ENCODE assay signal across 8 mouse cellular contexts in the genomic region with DNA sequence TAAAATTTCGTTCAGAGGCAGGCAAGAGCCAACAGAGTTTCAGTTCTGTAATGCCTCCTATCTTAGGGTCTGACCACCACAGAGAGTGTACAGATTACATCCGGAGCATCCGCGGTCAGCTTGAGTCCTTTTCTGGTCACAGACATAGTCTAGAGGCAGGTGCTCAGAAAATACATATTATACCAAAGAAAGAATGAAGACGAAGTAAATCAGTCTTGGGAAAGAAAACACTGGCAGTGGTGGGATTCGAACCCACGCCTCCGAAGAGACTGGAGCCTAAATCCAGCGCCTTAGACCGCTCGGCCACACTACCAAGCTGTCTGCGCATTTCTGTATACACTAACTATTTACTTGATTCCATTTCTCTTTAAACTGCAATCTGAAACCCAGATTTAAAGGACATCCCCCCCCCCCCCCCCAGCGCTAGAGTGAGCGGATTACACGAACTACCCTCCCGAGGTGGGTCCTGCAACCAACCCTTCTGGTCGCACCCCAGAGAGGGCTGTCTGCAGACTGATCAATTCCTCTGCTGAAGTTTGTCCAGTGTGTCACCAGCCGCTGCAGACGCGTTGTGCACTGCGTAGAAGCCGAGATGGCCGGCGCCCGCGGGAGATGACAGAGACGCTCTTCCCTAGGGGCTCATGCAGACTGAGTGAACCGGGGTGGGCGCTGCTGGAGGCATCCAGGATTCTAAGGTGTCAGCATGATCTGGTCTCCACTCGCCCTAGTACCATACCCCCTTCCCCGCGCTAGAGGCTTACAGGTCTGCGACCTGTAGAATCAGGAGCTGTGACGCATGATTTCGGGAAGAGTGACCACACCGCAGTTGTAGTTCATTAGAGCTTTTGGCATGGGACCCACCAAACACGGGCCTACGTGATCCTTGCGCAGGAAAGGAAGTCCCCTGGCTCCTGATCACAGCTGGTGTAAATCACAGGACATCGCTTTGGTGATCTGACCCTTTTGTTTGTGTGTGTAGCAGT. TPM values are rescaled to one million over a fixed set of nuclear protein-coding genes. Genes with fewer than 3 reads are reported as not detected.
DNase-seq lines count a peak whose midpoint lies in the region; ATAC-seq and TF ChIP-seq lines count a peak whose summit lies in the region.

No protein-coding gene starts in this region.

- H3K27me3 ChIP-seq in intestine, embryonic 16.5 days (replicated peaks; ENCODE audit: control insufficient read depth, insufficient read depth, low read length), result no peaks in the 10 kb centered on the region
- H3K27me3 ChIP-seq in liver, adult 2 months (ENCODE audit: control insufficient read depth, insufficient read depth, low read length), result no peaks in the 10 kb centered on the region
- H3K27me3 ChIP-seq in midbrain, embryonic 16.5 days (ENCODE audit: control insufficient read depth, insufficient read depth, low read depth, low read length), result peaks cover 6% of the 10 kb centered on the region
- H3K27me3 ChIP-seq in stomach, postnatal 0 days (ENCODE audit: control insufficient read depth, insufficient read depth, low read length), result no peaks in the 10 kb centered on the region

- no peak for TF ChIP-seq EP300 in stomach, postnatal 0 days (optimal IDR thresholded peaks at IDR 0.05)

- no peaks in the 10 kb centered on the region for H3K9me3 ChIP-seq in intestine, embryonic 16.5 days (ENCODE audit: control insufficient read depth, low read length)
- no peaks in the 10 kb centered on the region for H3K9me3 ChIP-seq in midbrain, embryonic 16.5 days (replicated peaks; ENCODE audit: control insufficient read depth, low read length, poor library complexity, severe bottlenecking)
- H3K9me3 ChIP-seq in stomach, postnatal 0 days (ENCODE audit: control insufficient read depth, low read length), result no peaks in the 10 kb centered on the region

- peaks cover 3% of the 10 kb centered on the region; the same call in 1 of the 2 replicates for H3K4me1 ChIP-seq in intestine, embryonic 16.5 days (ENCODE audit: control insufficient read depth, insufficient read depth, low read length)
- H3K4me1 ChIP-seq in liver, adult 2 months (ENCODE audit: control insufficient read depth, insufficient read depth, low read length), result peaks cover 11% of the 10 kb centered on the region
- H3K4me1 ChIP-seq in midbrain, embryonic 16.5 days (ENCODE audit: control insufficient read depth, insufficient read depth, low read length), result 0 out of 2 replicates have a peak, but pooled peaks cover 2% of the 10 kb centered on the region
- H3K4me1 ChIP-seq in stomach, postnatal 0 days (replicated peaks; ENCODE audit: control insufficient read depth, insufficient read depth), result no peaks in the 10 kb centered on the region

- WGBS in intestine, embryonic 16.5 days, result 4% methylated on average over 38 of the region's 40 CpGs
- WGBS in liver, adult 2 months, result 2% methylated on average over 40 of the region's 40 CpGs
- 2% methylated on average over 40 of the region's 40 CpGs for WGBS in midbrain, embryonic 16.5 days
- WGBS in stomach, postnatal 0 days, result 4% methylated on average over 39 of the region's 40 CpGs

- H3K36me3 ChIP-seq in intestine, embryonic 16.5 days (ENCODE audit: control insufficient read depth, insufficient read depth, low read length), result no peaks in the 10 kb centered on the region
- H3K36me3 ChIP-seq in liver, adult 2 months (ENCODE audit: control insufficient read depth, insufficient read depth, low read length), result no peaks in the 10 kb centered on the region
- H3K36me3 ChIP-seq in midbrain, embryonic 16.5 days (ENCODE audit: control insufficient read depth, insufficient read depth, low read length), result no peaks in the 10 kb centered on the region
- no peaks in the 10 kb centered on the region for H3K36me3 ChIP-seq in stomach, postnatal 0 days (ENCODE audit: control insufficient read depth, insufficient read depth, low read length)

- peak; percentile 54 for ATAC-seq in intestine, embryonic 16.5 days
- ATAC-seq in midbrain, embryonic 16.5 days, result peak; percentile 79
- peak; percentile 40; the same call in 1 of the 2 replicates for ATAC-seq in stomach, postnatal 0 days (ENCODE audit: low FRiP score, low TSS enrichment)

- DNase-seq in 3134 (ENCODE audit: extremely low read depth, insufficient read length, low spot score), result peak; percentile 52
- DNase-seq in Muller cell, postnatal 12 days (ENCODE audit: inconsistent ontology term), result peak; percentile 70
- peak; percentile 66 to 68 for DNase-seq in cerebellum, postnatal 10 days
- peak; percentile 36 to 54 for DNase-seq in gastrocnemius, postnatal 36 days
- peak; percentile 81 for DNase-seq in liver, adult 2 months (ENCODE audit: extremely low read depth, low read depth, low spot score)
- DNase-seq in stomach, postnatal 0 days (ENCODE audit: low spot score), result peak; percentile 47

- peak overlapping the region; percentile 63 for H3K4me3 ChIP-seq in intestine, embryonic 16.5 days (ENCODE audit: low read length)
- peak overlapping the region; percentile 60 for H3K4me3 ChIP-seq in liver, adult 2 months (ENCODE audit: insufficient read depth, low read depth, low read length)
- H3K4me3 ChIP-seq in midbrain, embryonic 16.5 days (ENCODE audit: low read depth, low read length), result peak overlapping the region; percentile 51
- H3K4me3 ChIP-seq in stomach, postnatal 0 days (ENCODE audit: low read depth, low read length), result peak overlapping the region; percentile 48

- no peak for TF ChIP-seq CTCF in liver, adult 2 months (IDR thresholded peaks at IDR 0.05; ENCODE audit: low read depth, low read length)
- no peak for TF ChIP-seq CTCF in stomach, postnatal 0 days (IDR thresholded peaks at IDR 0.05; ENCODE audit: low read depth)

- intact Hi-C loops in gastrocnemius, postnatal 36 days (cut with DNase I), result no loop called here

- peak overlapping the region; percentile 79 for H3K4me2 ChIP-seq in intestine, embryonic 16.5 days (ENCODE audit: low read depth, low read length)
- H3K4me2 ChIP-seq in midbrain, embryonic 16.5 days (ENCODE audit: low read length), result peak overlapping the region; percentile 74
- peak overlapping the region; percentile 65 for H3K4me2 ChIP-seq in stomach, postnatal 0 days (replicated peaks; ENCODE audit: low read depth)

- H3K79me2 ChIP-seq in liver, adult 2 months (ENCODE audit: control insufficient read depth, insufficient read depth, low read length), result no peaks in the 10 kb centered on the region

- H3K9ac ChIP-seq in intestine, embryonic 16.5 days (ENCODE audit: low read depth, low read length), result peak overlapping the region; percentile 72
- peak overlapping the region; percentile 78 for H3K9ac ChIP-seq in liver, adult 2 months (ENCODE audit: low read depth, low read length)
- H3K9ac ChIP-seq in midbrain, embryonic 16.5 days (ENCODE audit: low read depth, low read length), result peak overlapping the region; percentile 61
- peak overlapping the region; percentile 59 for H3K9ac ChIP-seq in stomach, postnatal 0 days (ENCODE audit: low read length)

- TF ChIP-seq POLR2A in liver, adult 2 months (IDR thresholded peaks at IDR 0.05; ENCODE audit: extremely low read depth, insufficient read depth, low read length), result 0 out of 2 replicates have a peak, but pooled peaks have one; percentile 12

- 0 out of 2 replicates have a peak overlapping the region, but pooled peaks have one; percentile 21 for H3K27ac ChIP-seq in intestine, embryonic 16.5 days (ENCODE audit: low read length)
- peak overlapping the region; percentile 80 for H3K27ac ChIP-seq in liver, adult 2 months (replicated peaks; ENCODE audit: insufficient read depth, low read depth, low read length)
- H3K27ac ChIP-seq in midbrain, embryonic 16.5 days (ENCODE audit: low read length), result no peak overlapping the region
- no peak overlapping the region; the same call in 1 of the 2 replicates for H3K27ac ChIP-seq in stomach, postnatal 0 days (replicated peaks)

RNA-seq across cellular contexts. Expression of a gene that starts 8.0 kb away (rescaled TPM):
- total RNA-seq in gastrocnemius, postnatal 36 days (2021), result 10 to 100 TPM; 30.2 to 30.3 TPM
- 288 and 336 TPM in 2 replicates for polyA plus RNA-seq in intestine, embryonic 16.5 days (2015; fragmentation: Nextera tagmentation; extraction: Ambion mirVana)
- total RNA-seq in liver, adult 2 months (2014; rRNA removed), result 1,910 and 2,134 TPM in 2 replicates
- 1,816 and 2,115 TPM in 2 replicates for polyA plus RNA-seq in liver, adult 2 months (2012; rRNA removed)
- polyA plus RNA-seq in midbrain, embryonic 16.5 days (2015; fragmentation: Nextera tagmentation; extraction: Ambion mirVana), result 13.6 and 15.2 TPM in 2 replicates
- polyA plus RNA-seq in stomach, postnatal 0 days (2015; fragmentation: Nextera tagmentation; extraction: Ambion mirVana), result 152 and 157 TPM in 2 replicates

RNA-seq across cellular contexts. Expression of a gene that starts 8.1 kb away (rescaled TPM):
- 1 to 10 TPM; 3.1 TPM for total RNA-seq in gastrocnemius, postnatal 36 days (2021)
- 76.1 and 85.7 TPM in 2 replicates for polyA plus RNA-seq in intestine, embryonic 16.5 days (2015; fragmentation: Nextera tagmentation; extraction: Ambion mirVana)
- total RNA-seq in liver, adult 2 months (2014; rRNA removed), result 224 and 249 TPM in 2 replicates
- 541 and 671 TPM in 2 replicates for polyA plus RNA-seq in liver, adult 2 months (2012; rRNA removed)
- polyA plus RNA-seq in midbrain, embryonic 16.5 days (2015; fragmentation: Nextera tagmentation; extraction: Ambion mirVana), result 3.1 and 3.2 TPM in 2 replicates
- 27.7 and 29.5 TPM in 2 replicates for polyA plus RNA-seq in stomach, postnatal 0 days (2015; fragmentation: Nextera tagmentation; extraction: Ambion mirVana)

RNA-seq across cellular contexts. Expression of a gene that starts 8.7 kb away (rescaled TPM):
- not detected for total RNA-seq in gastrocnemius, postnatal 36 days (2021)
- polyA plus RNA-seq in intestine, embryonic 16.5 days (2015; fragmentation: Nextera tagmentation; extraction: Ambion mirVana), result not detected in 2 replicates
- total RNA-seq in liver, adult 2 months (2014; rRNA removed), result not detected in 2 replicates
- polyA plus RNA-seq in liver, adult 2 months (2012; rRNA removed), result not detected in 2 replicates
- polyA plus RNA-seq in midbrain, embryonic 16.5 days (2015; fragmentation: Nextera tagmentation; extraction: Ambion mirVana), result 0.07 TPM in 1 of 2 replicates, not detected in the other
- polyA plus RNA-seq in stomach, postnatal 0 days (2015; fragmentation: Nextera tagmentation; extraction: Ambion mirVana), result not detected in 2 replicates

RNA-seq across cellular contexts. Expression of a gene that starts 25.4 kb away (rescaled TPM):
- not detected for total RNA-seq in gastrocnemius, postnatal 36 days (2021)
- 0.37 and 0.54 TPM in 2 replicates for polyA plus RNA-seq in intestine, embryonic 16.5 days (2015; fragmentation: Nextera tagmentation; extraction: Ambion mirVana)
- 0.27 TPM in 1 of 2 replicates, not detected in the other for total RNA-seq in liver, adult 2 months (2014; rRNA removed)
- not detected in 2 replicates for polyA plus RNA-seq in liver, adult 2 months (2012; rRNA removed)
- not detected in 2 replicates for polyA plus RNA-seq in midbrain, embryonic 16.5 days (2015; fragmentation: Nextera tagmentation; extraction: Ambion mirVana)
- polyA plus RNA-seq in stomach, postnatal 0 days (2015; fragmentation: Nextera tagmentation; extraction: Ambion mirVana), result 0.52 and 0.57 TPM in 2 replicates

RNA-seq across cellular contexts. Expression of a gene that starts 31.3 kb away (rescaled TPM):
- not detected for total RNA-seq in gastrocnemius, postnatal 36 days (2021)
- polyA plus RNA-seq in intestine, embryonic 16.5 days (2015; fragmentation: Nextera tagmentation; extraction: Ambion mirVana), result not detected in 2 replicates
- not detected in 2 replicates for total RNA-seq in liver, adult 2 months (2014; rRNA removed)
- polyA plus RNA-seq in liver, adult 2 months (2012; rRNA removed), result not detected in 2 replicates
- polyA plus RNA-seq in midbrain, embryonic 16.5 days (2015; fragmentation: Nextera tagmentation; extraction: Ambion mirVana), result not detected in 2 replicates
- polyA plus RNA-seq in stomach, postnatal 0 days (2015; fragmentation: Nextera tagmentation; extraction: Ambion mirVana), result not detected in 2 replicates

Comparison
In these comparisons a context has a peak if more than half of its experiments do, and no peak if none do; other contexts are left out.
1. H3K27ac ChIP-seq: peak in intestine, embryonic 16.5 days (single experiment) and liver, adult 2 months (single experiment); none in midbrain, embryonic 16.5 days (single experiment) and stomach, postnatal 0 days (single experiment).
2. Peak in every context shown above with its lines, with median percentiles within 50 percentile points of each other: DNase-seq, ATAC-seq, H3K4me2 ChIP-seq, H3K4me3 ChIP-seq and H3K9ac ChIP-seq.